Mouse (Mus musculus) G1E (cell line): ENCODE results near the gene 4933424G06Rik. TPM values are rescaled to one million over a fixed set of nuclear protein-coding genes. Genes with fewer than 3 reads are reported as not detected.
A peak's percentile ranks its signal among the peaks of the same experiment; 100 is the strongest.

ENCODE experiments used
- ATAC-seq: 2 replicates; pipeline ENCODE4 v1.8.0; 2016; ENCODE audit warnings: mild to moderate bottlenecking; ENCODE audit not compliant: insufficient number of reproducible peaks, poor library complexity, low FRiP score, severe bottlenecking; ENCODE audit errors: extremely low read depth
- DNase-seq: peaks from one replicate; pipeline ENCODE4 v3.0.0; 2012; ENCODE audit warnings: low spot score
- H3K27me3 ChIP-seq: 2 replicates; pipeline ENCODE4 v1.6.1; 2012; ENCODE audit warnings: mild to moderate bottlenecking, low read length, inconsistent platforms; ENCODE audit not compliant: insufficient read depth
- H3K36me3 ChIP-seq: replicated peaks from 2 replicates; pipeline ENCODE3; 2012; ENCODE audit warnings: mild to moderate bottlenecking, inconsistent platforms
- H3K4me1 ChIP-seq: 2 replicates; pipeline ENCODE4 v1.6.1; 2012; ENCODE audit warnings: low read depth, low read length, inconsistent platforms, mixed read lengths; ENCODE audit not compliant: insufficient read depth
- H3K4me3 ChIP-seq: 2 replicates; pipeline ENCODE4 v1.5.1; 2012; ENCODE audit warnings: low read depth, mild to moderate bottlenecking, inconsistent platforms, low read length, moderate library complexity, mixed read lengths
- H3K9me3 ChIP-seq: replicated peaks from 2 replicates; pipeline ENCODE4 v1.6.1; 2012; ENCODE audit warnings: inconsistent platforms
- CTCF ChIP-seq: IDR thresholded peaks from 2 replicates; pipeline ENCODE4 v1.5.1; 2012; ENCODE audit warnings: low read depth, low read length, inconsistent platforms, mixed read lengths
- GATA1 ChIP-seq: IDR thresholded peaks from 2 replicates; pipeline ENCODE4 v1.6.1; 2012; ENCODE audit warnings: borderline replicate concordance, low read length, inconsistent platforms, mixed read lengths
- GATA2 ChIP-seq: IDR thresholded peaks from 2 replicates; pipeline ENCODE4 v1.6.1; 2012; ENCODE audit warnings: low read depth, low read length, inconsistent platforms, borderline replicate concordance
- POLR2AphosphoS5 ChIP-seq: IDR thresholded peaks from 2 replicates; pipeline ENCODE4 v1.6.1; 2012; ENCODE audit warnings: low read depth, low read length, inconsistent platforms; ENCODE audit not compliant: insufficient replicate concordance
- TAL1 ChIP-seq: conservative IDR thresholded peaks from 2 replicates; pipeline ENCODE4 v1.6.1; 2012; ENCODE audit warnings: low read depth, low read length, inconsistent platforms, mixed read lengths
- polyA plus RNA-seq: library from polyadenylated mRNA; stranded (reverse); fragments of >175 nt; gene quantifications from 2 replicates; pipeline ENCODE4 v1.2.3, GENCODE M21; 2012
- total RNA-seq, 2 experiments: library from RNA; stranded (forward) in 1 of 2; stranded (reverse) in 1 of 2; fragments of 200-1000 nt in 1 of 2; fragments of >200 nt in 1 of 2; fragmentation: Nextera tagmentation in 1 of 2; gene quantifications; 2 replicates each; pipeline ENCODE4 v1.2.3; 2014 to 2017

The 4933424G06Rik gene
- total and polyA plus RNA-seq, 3 experiments: 0.38 to 0.75 TPM; not detected in 1

DNA sequence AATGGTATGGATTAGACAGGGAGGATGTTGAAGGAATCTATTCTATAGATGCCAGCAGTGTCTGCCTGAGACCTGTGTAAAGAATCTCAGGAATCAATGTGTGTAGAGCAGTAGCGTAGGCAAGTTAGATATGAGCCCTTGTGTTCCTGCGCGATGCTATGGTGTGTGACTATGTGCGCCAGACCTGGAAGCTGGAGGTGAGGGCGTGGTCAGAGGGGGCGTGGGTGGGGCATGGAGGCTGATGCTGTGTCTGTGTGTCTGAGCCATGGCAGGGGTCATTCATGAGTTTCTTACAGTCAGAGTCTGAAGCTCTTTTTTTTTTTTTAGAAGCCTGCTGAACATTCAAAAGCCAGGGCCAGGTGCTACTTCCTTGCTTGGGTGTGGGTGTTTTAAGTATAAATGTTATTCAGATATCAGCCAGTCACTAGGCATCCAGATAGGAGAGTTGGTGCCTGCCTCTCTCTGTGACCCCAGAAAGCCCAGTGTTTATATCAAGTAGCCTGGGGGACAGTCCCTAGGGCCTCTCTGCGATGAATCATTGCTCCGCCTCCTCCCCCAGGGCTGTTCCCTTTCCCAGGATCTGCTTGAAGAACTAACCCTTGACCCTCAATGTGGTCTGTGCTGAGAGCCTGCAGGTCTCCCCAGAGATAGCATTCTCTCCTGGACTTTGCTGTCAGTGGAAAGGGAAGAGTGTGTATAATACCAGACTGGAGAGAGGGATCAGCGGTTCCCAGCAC, 62.4 kb downstream of the 4933424G06Rik start:
- no peak for DNase-seq

DNA sequence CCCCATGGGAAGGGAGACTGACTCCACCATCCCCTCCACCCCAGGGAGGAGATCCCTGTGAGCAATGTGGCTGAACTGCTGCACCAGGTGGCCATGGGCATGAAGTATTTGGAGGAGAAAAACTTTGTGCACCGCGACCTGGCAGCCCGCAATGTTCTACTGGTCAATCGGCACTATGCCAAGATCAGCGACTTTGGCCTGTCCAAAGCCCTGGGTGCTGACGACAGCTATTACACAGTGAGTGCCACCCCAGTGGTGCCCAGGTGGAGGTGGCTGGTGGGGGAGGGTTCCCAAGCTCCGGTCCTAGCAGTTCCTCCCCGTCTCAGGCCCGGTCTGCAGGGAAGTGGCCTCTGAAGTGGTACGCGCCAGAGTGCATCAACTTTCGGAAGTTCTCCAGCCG, 70.8 kb downstream of the 4933424G06Rik start:
- no peak for ATAC-seq
- Histone ChIP-seq H3K4me3 (no peak overlapping the region), H3K4me1 (peaks cover 17% of the 10 kb centered on the region), H3K36me3 (no peaks in the 10 kb centered on the region), H3K9me3 (no peaks in the 10 kb centered on the region), H3K27me3 (peaks cover 19% of the 10 kb centered on the region; the same call in 1 of the 2 replicates)
- TF ChIP-seq POLR2AphosphoS5 (no peak), TAL1 (no peak), GATA1 (no peak)
- no peak for DNase-seq

More for the DNA sequence above, 62.4 kb downstream of the 4933424G06Rik start:
- no peak overlapping the region for H3K4me3 ChIP-seq
- no peaks in the 10 kb centered on the region for H3K36me3 ChIP-seq
- no peaks in the 10 kb centered on the region for H3K4me1 ChIP-seq
- no peak for TF ChIP-seq CTCF
- no peak for TF ChIP-seq POLR2AphosphoS5
- TF ChIP-seq GATA1: no peak
- no peak for TF ChIP-seq GATA2
- TF ChIP-seq TAL1: no peak
- no peaks in the 10 kb centered on the region for H3K9me3 ChIP-seq
- ATAC-seq: no peak
- H3K27me3 ChIP-seq: peaks cover 4% of the 10 kb centered on the region; the same call in 1 of the 2 replicates

GRCm38 (mm10) chr1:36782476-36782875, 72.5 kb downstream of the 4933424G06Rik start:
- TF ChIP-seq GATA2 (no peak), TAL1 (no peak), CTCF (no peak), POLR2AphosphoS5 (no peak), GATA1 (no peak)
- Histone ChIP-seq H3K4me3 (no peak overlapping the region), H3K9me3 (no peaks in the 10 kb centered on the region; the same call in 1 of the 2 replicates), H3K36me3 (no peaks in the 10 kb centered on the region), H3K4me1 (peaks cover 22% of the 10 kb centered on the region), H3K27me3 (peaks cover 19% of the 10 kb centered on the region; the same call in 1 of the 2 replicates)
- ATAC-seq (no peak), DNase-seq (no peak)

GRCm38 (mm10) chr1:36784365-36785134, 74.6 kb downstream of the 4933424G06Rik start:
- no peaks in the 10 kb centered on the region; the same call in 1 of the 2 replicates for H3K9me3 ChIP-seq
- no peak for TF ChIP-seq POLR2AphosphoS5
- no peak for TF ChIP-seq GATA2
- no peak for TF ChIP-seq GATA1
- TF ChIP-seq TAL1: no peak
- TF ChIP-seq CTCF: peak; percentile 65
- peaks cover 18% of the 10 kb centered on the region; the same call in 1 of the 2 replicates for H3K27me3 ChIP-seq
- peaks cover 6% of the 10 kb centered on the region for H3K36me3 ChIP-seq
- no peak overlapping the region; the same call in 1 of the 2 replicates for H3K4me3 ChIP-seq
- ATAC-seq: peak; percentile 25; the same call in 1 of the 2 replicates
- peaks cover 22% of the 10 kb centered on the region for H3K4me1 ChIP-seq
- peak; percentile 70 for DNase-seq

DNA sequence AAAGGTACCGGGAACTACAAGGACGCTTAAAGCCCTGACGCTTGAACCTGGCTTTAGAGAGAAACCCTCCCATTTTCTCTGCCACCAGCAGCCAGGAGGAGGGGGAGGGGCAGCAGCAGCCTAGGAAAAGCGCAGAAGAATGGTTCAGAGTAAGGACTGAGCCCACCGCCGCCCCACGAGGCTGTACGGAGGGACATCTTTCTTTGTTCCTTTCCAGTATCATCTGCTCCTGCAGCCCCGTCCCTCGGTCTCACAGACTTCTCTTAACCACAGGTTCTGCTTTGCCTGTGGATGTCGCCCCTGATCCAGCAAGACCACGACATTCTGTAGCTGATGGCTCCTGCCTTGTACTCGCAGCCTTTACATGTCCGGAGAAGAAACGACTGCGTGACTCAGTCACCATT, 75.3 kb downstream of the 4933424G06Rik start:
- ATAC-seq (no peak), DNase-seq (no peak)

GRCm38 (mm10) chr1:36786377-36786776, 76.4 kb downstream of the 4933424G06Rik start:
- Histone ChIP-seq H3K4me3 (no peak overlapping the region), H3K9me3 (no peaks in the 10 kb centered on the region; the same call in 1 of the 2 replicates), H3K36me3 (peaks cover 23% of the 10 kb centered on the region), H3K4me1 (peaks cover 22% of the 10 kb centered on the region), H3K27me3 (peaks cover 11% of the 10 kb centered on the region; the same call in 1 of the 2 replicates)
- TF ChIP-seq POLR2AphosphoS5 (no peak), CTCF (peak; percentile 71), GATA1 (no peak), GATA2 (no peak)
- ATAC-seq (no peak), DNase-seq (no peak)

More for the DNA sequence above, 75.3 kb downstream of the 4933424G06Rik start:
- Histone ChIP-seq H3K9me3 (no peaks in the 10 kb centered on the region; the same call in 1 of the 2 replicates), H3K4me1 (peaks cover 22% of the 10 kb centered on the region), H3K4me3 (no peak overlapping the region), H3K27me3 (peaks cover 17% of the 10 kb centered on the region; the same call in 1 of the 2 replicates), H3K36me3 (peaks cover 13% of the 10 kb centered on the region)
- no peak for TF ChIP-seq CTCF
- TF ChIP-seq GATA2: no peak
- no peak for TF ChIP-seq GATA1
- TF ChIP-seq POLR2AphosphoS5: no peak
- TF ChIP-seq TAL1: no peak
